8 mouse cellular contexts compared by ENCODE assay signal in genomic region chr7:62419493-62420360, GRCm38 (mm10). TPM values are rescaled to one million over a fixed set of nuclear protein-coding genes. Genes with fewer than 3 reads are reported as not detected.
DNase-seq lines count a peak whose midpoint lies in the region; ATAC-seq and TF ChIP-seq lines count a peak whose summit lies in the region.

TSS of gene Mkrn3 (minus strand) at chr7:62420139.

- TF ChIP-seq POLR2A in bone marrow, adult 2 months (IDR thresholded peaks at IDR 0.05; ENCODE audit: borderline replicate concordance, control insufficient read depth, low read depth, low read length) = no peak

- WGBS in bone marrow, adult 2 months = 26% methylated on average over 49 of the region's 49 CpGs
- WGBS in heart, embryonic 15.5 days = 19% methylated on average over 47 of the region's 49 CpGs
- WGBS in liver, embryonic 14.5 days (ENCODE audit: insufficient replicate concordance) = 20% methylated on average over 49 of the region's 49 CpGs
- WGBS in neural tube, embryonic 11.5 days = 25% methylated on average over 47 of the region's 49 CpGs

- H3K4me1 ChIP-seq in bone marrow, adult 2 months (ENCODE audit: control insufficient read depth, insufficient read depth, low read length) = no peaks in the 10 kb centered on the region
- peaks cover 5% of the 10 kb centered on the region for H3K4me1 ChIP-seq in heart, embryonic 15.5 days (replicated peaks)
- no peaks in the 10 kb centered on the region for H3K4me1 ChIP-seq in liver, embryonic 14.5 days (replicated peaks; ENCODE audit: control insufficient read depth in 2 of 2, insufficient read depth in 2 of 2, low read length in 1 of 2)
- no peaks in the 10 kb centered on the region for H3K4me1 ChIP-seq in neural tube, embryonic 11.5 days (ENCODE audit: control insufficient read depth, insufficient read depth, low read length)

- ATAC-seq in heart, embryonic 15.5 days (replicated peaks; ENCODE audit: insufficient number of reproducible peaks, insufficient read depth, low FRiP score, low read depth) = peak; percentile 50; the same call in 1 of the 2 replicates
- ATAC-seq in liver, embryonic 14.5 days (ENCODE audit: insufficient read depth) = peak; percentile 41; the same call in 1 of the 2 replicates
- ATAC-seq in neural tube, embryonic 11.5 days (ENCODE audit: insufficient read depth, low FRiP score, low TSS enrichment) = peak; percentile 85

- peak; percentile 67 for DNase-seq in fibroblast of lung, adult 2 months (ENCODE audit: low read depth)
- peak; percentile 87 for DNase-seq in kidney, postnatal 14 days
- DNase-seq in liver, embryonic 14.5 days (ENCODE audit: low read depth in 3 of 3, low spot score in 3 of 3) = peak; percentile 31 to 50 (median 44)
- DNase-seq in neural tube, embryonic 11.5 days (ENCODE audit: low spot score) = peak; percentile 87
- DNase-seq in testis, postnatal 14 days (ENCODE audit: low spot score) = peak; percentile 89

- no peak within 1 kb of the TSS for H3K27ac ChIP-seq in bone marrow, adult 2 months (ENCODE audit: control insufficient read depth, insufficient read depth, low read depth, low read length, poor library complexity)
- no peak within 1 kb of the TSS for H3K27ac ChIP-seq in heart, embryonic 15.5 days
- H3K27ac ChIP-seq in liver, embryonic 14.5 days = no peak within 1 kb of the TSS
- peak within 1 kb of the TSS; percentile 87 for H3K27ac ChIP-seq in neural tube, embryonic 11.5 days (ENCODE audit: low read depth, low read length)

- H3ac ChIP-seq in C2C12 (ENCODE audit: control insufficient read depth, insufficient read length, low read depth) = peak within 1 kb of the TSS; percentile 58

- peak within 1 kb of the TSS; percentile 72 for H3K4me2 ChIP-seq in heart, embryonic 15.5 days
- peak within 1 kb of the TSS; percentile 65 for H3K4me2 ChIP-seq in liver, embryonic 14.5 days (ENCODE audit: low read depth)
- peak within 1 kb of the TSS; percentile 64 for H3K4me2 ChIP-seq in neural tube, embryonic 11.5 days (ENCODE audit: low read depth)

- no peak for TF ChIP-seq CTCF in C2C12 (IDR thresholded peaks at IDR 0.05; ENCODE audit: control insufficient read depth, insufficient read depth, insufficient read length)
- TF ChIP-seq CTCF in bone marrow, adult 2 months (IDR thresholded peaks at IDR 0.05; ENCODE audit: control insufficient read depth, insufficient read depth, low read length) = no peak
- TF ChIP-seq CTCF in liver, embryonic 14.5 days (IDR thresholded peaks at IDR 0.05; ENCODE audit: low read depth) = no peak

- no peaks in the 10 kb centered on the region for H3K36me3 ChIP-seq in C2C12 (ENCODE audit: control insufficient read depth, insufficient read depth)
- H3K36me3 ChIP-seq in heart, embryonic 15.5 days = no peaks in the 10 kb centered on the region
- H3K36me3 ChIP-seq in liver, embryonic 14.5 days (replicated peaks; ENCODE audit: control insufficient read depth, insufficient read depth, low read depth) = no peaks in the 10 kb centered on the region
- no peaks in the 10 kb centered on the region for H3K36me3 ChIP-seq in neural tube, embryonic 11.5 days (ENCODE audit: control insufficient read depth, insufficient read depth, low read length)

- H3K79me3 ChIP-seq in C2C12 (ENCODE audit: low read depth) = peaks cover 6% of the 10 kb centered on the region

- peaks cover 18% of the 10 kb centered on the region for H3K79me2 ChIP-seq in C2C12 (ENCODE audit: control insufficient read depth, insufficient read depth)

- H3K9ac ChIP-seq in heart, embryonic 15.5 days = peak within 1 kb of the TSS; percentile 55
- 0 out of 2 replicates have a peak within 1 kb of the TSS, but pooled peaks have one; percentile 23 for H3K9ac ChIP-seq in liver, embryonic 14.5 days (replicated peaks)
- peak within 1 kb of the TSS; percentile 92 for H3K9ac ChIP-seq in neural tube, embryonic 11.5 days (ENCODE audit: low read length)

- TF ChIP-seq EP300 in liver, embryonic 14.5 days (IDR thresholded peaks at IDR 0.05; ENCODE audit: low read depth) = no peak

- peak within 1 kb of the TSS; percentile 63 for H3K4me3 ChIP-seq in C2C12 (ENCODE audit: insufficient read depth, poor library complexity, severe bottlenecking)
- peak within 1 kb of the TSS; percentile 42 for H3K4me3 ChIP-seq in bone marrow, adult 2 months (replicated peaks; ENCODE audit: control insufficient read depth, low read depth, low read length)
- peak within 1 kb of the TSS; percentile 67 for H3K4me3 ChIP-seq in heart, embryonic 15.5 days
- peak within 1 kb of the TSS; percentile 50 to 58 for H3K4me3 ChIP-seq in liver, embryonic 14.5 days (ENCODE audit: insufficient read depth in 1 of 2, low read depth in 2 of 2, low read length in 2 of 2)
- peak within 1 kb of the TSS; percentile 73 for H3K4me3 ChIP-seq in neural tube, embryonic 11.5 days (ENCODE audit: low read depth, low read length)

- H3K27me3 ChIP-seq in C2C12 (ENCODE audit: control insufficient read depth, insufficient read depth, insufficient read length) = peaks cover 3% of the 10 kb centered on the region
- H3K27me3 ChIP-seq in heart, embryonic 15.5 days = no peaks in the 10 kb centered on the region
- no peaks in the 10 kb centered on the region for H3K27me3 ChIP-seq in liver, embryonic 14.5 days (ENCODE audit: control insufficient read depth, insufficient read depth, low read length)
- no peaks in the 10 kb centered on the region for H3K27me3 ChIP-seq in neural tube, embryonic 11.5 days (ENCODE audit: control insufficient read depth, insufficient read depth, low read length)

- no peaks in the 10 kb centered on the region; the same call in 1 of the 2 replicates for H3K9me3 ChIP-seq in heart, embryonic 15.5 days (replicated peaks)
- H3K9me3 ChIP-seq in liver, embryonic 14.5 days (ENCODE audit: control insufficient read depth, low read length) = no peaks in the 10 kb centered on the region
- no peaks in the 10 kb centered on the region for H3K9me3 ChIP-seq in neural tube, embryonic 11.5 days (ENCODE audit: control insufficient read depth, low read length)

TF ChIP-seq in C2C12, 6 proteins besides CTCF, POLR2A, EP300 and RAD21:
- TF ChIP-seq MYOD1 (IDR thresholded peaks at IDR 0.05; ENCODE audit: control insufficient read depth, insufficient read length, low read depth) = no peak
- TF ChIP-seq MAX (IDR thresholded peaks at IDR 0.05) = peak; percentile 55

RNA-seq across cellular contexts. Expression of gene Mkrn3, which starts in this region (rescaled TPM):
- polyA plus RNA-seq in C2C12 (2012; fragmentation: generic; extraction: Trizol) = 0.83 TPM
- polyA plus RNA-seq in bone marrow, adult 2 months (2011; ENCODE audit: insufficient read depth, insufficient read length, low replicate concordance, missing spikeins) = 0.75 and 0.97 TPM in 2 replicates
- 2.5 and 3.2 TPM in 2 replicates for polyA plus RNA-seq in heart, embryonic 15.5 days (2015; fragmentation: Nextera tagmentation; extraction: Ambion mirVana)
- polyA plus RNA-seq in liver, embryonic 14.5 days (2012; rRNA removed) = 0.29 and 0.36 TPM in 2 replicates
- 0.28 TPM in 2 replicates for polyA plus RNA-seq in liver, embryonic 14.5 days (2014; fragmentation: Nextera tagmentation; extraction: Ambion mirVana)
- polyA plus RNA-seq in neural tube, embryonic 11.5 days (2014; fragmentation: Nextera tagmentation; extraction: Ambion mirVana) = 12.7 and 13.2 TPM in 2 replicates

Comparison
In these comparisons a context has a peak if more than half of its experiments do, and no peak if none do; other contexts are left out.
1. Peak in DNase-seq, ATAC-seq, H3K4me3 ChIP-seq, H3K9ac ChIP-seq and H3K4me2 ChIP-seq in liver, embryonic 14.5 days; RNA of the gene not detected or under 1 TPM.
2. H3K9ac ChIP-seq: peak in every context shown above with its lines; median percentile 92 in neural tube, embryonic 11.5 days; 55 in heart, embryonic 15.5 days; 23 in liver, embryonic 14.5 days.